Mouse (Mus musculus) brain, embryonic 14.5 days (tissue): ENCODE measurements around the gene Fanca. TPM values are rescaled to one million over a fixed set of nuclear protein-coding genes. Genes with fewer than 3 reads are reported as not detected.
"Not testable (repeated sequence)": the region's sequence is repeated elsewhere in the genome, so short reads cannot be mapped to it uniquely, and the experiment has no call there.

Experiments
- DNase-seq: peaks from one replicate; pipeline ENCODE4 v3.0.0-alpha.2; 2011; ENCODE audit warnings: low read depth
- CTCF ChIP-seq: fragments of 200-500 bp; IDR thresholded peaks from 2 replicates; pipeline ENCODE4 v1.5.1; 2012; ENCODE audit warnings: inconsistent platforms, mild to moderate bottlenecking, moderate library complexity, borderline replicate concordance; ENCODE audit not compliant: insufficient read depth, insufficient read length; ENCODE audit errors: extremely low read depth
- POLR2A ChIP-seq: fragments of 200-500 bp; IDR thresholded peaks from 2 replicates; pipeline ENCODE4 v1.6.1; 2012; ENCODE audit warnings: mild to moderate bottlenecking, inconsistent platforms, borderline replicate concordance; ENCODE audit not compliant: poor library complexity, insufficient read depth, insufficient read length, severe bottlenecking; ENCODE audit errors: extremely low read depth
- polyA plus RNA-seq: library from polyadenylated mRNA; depleted of rRNA; stranded (reverse); fragments of >200 nt; gene quantifications from 2 replicates; pipeline ENCODE4 v1.2.3, GENCODE M21; 2012

Fanca gene
- polyA plus RNA-seq, 1 experiment: 19.4 TPM

- TF ChIP-seq POLR2A (no peak), CTCF (no peak)
- DNase-seq: no peak
These were observed 33.9 kb downstream of the Fanca start for GRCm38 (mm10) chr8:123284493-123284892.

- DNase-seq: no peak
- TF ChIP-seq POLR2A (no peak), CTCF (no peak)
These were observed 34.4 kb downstream of the Fanca start for GRCm38 (mm10) chr8:123283991-123284390.

- DNase-seq: not testable (repeated sequence)
These were observed 35.4 kb downstream of the Fanca start for GRCm38 (mm10) chr8:123282994-123283393.

GRCm38 (mm10) chr8:123280302-123281094 is 37.9 kb downstream of the Fanca start:
- TF ChIP-seq CTCF: no peak
- TF ChIP-seq POLR2A: no peak

GRCm38 (mm10) chr8:123279828-123280227 is 38.5 kb downstream of the Fanca start:
- TF ChIP-seq CTCF (no peak), POLR2A (no peak)
- no peak for DNase-seq

More at GRCm38 (mm10) chr8:123280302-123281094, 37.9 kb downstream of the Fanca start:
- no peak for DNase-seq

GRCm38 (mm10) chr8:123278445-123278844 is 39.9 kb downstream of the Fanca start:
- DNase-seq: no peak
- TF ChIP-seq POLR2A (no peak), CTCF (no peak)

GRCm38 (mm10) chr8:123275096-123275495 is 43.3 kb downstream of the Fanca start:
- no peak for DNase-seq
- TF ChIP-seq CTCF (no peak), POLR2A (no peak)

- no peak for TF ChIP-seq CTCF
- no peak for TF ChIP-seq POLR2A
- DNase-seq: no peak
These were observed 43.9 kb downstream of the Fanca start for GRCm38 (mm10) chr8:123274447-123274846.

GRCm38 (mm10) chr8:123271901-123272300 is 46.5 kb downstream of the Fanca start:
- TF ChIP-seq CTCF: no peak
- TF ChIP-seq POLR2A: no peak
- DNase-seq: no peak

GRCm38 (mm10) chr8:123271147-123271546 is 47.2 kb downstream of the Fanca start:
- TF ChIP-seq CTCF: no peak
- no peak for DNase-seq

GRCm38 (mm10) chr8:123267926-123268656 is 50.3 kb downstream of the Fanca start:
- DNase-seq: no peak
- no peak for TF ChIP-seq CTCF
- TF ChIP-seq POLR2A: no peak

- DNase-seq: not testable (repeated sequence)
These were observed 60.8 kb downstream of the Fanca start for GRCm38 (mm10) chr8:123257593-123257992.
